Mouse (Mus musculus) liver, embryonic 14.5 days (tissue): ENCODE measurements around the gene Smarcd3. TPM values are rescaled to one million over a fixed set of nuclear protein-coding genes. Genes with fewer than 3 reads are reported as not detected.
A peak's percentile ranks its signal among the peaks of the same experiment; 100 is the strongest.

Source experiments
- ATAC-seq: fragments of 200-750 bp; cut with Nextera tagmentation; 2 replicates; pipeline ENCODE4 v1.8.0; 2017; ENCODE audit warnings: moderate number of reproducible peaks, mild to moderate bottlenecking, moderate library complexity; ENCODE audit not compliant: insufficient read depth
- DNase-seq, 3 experiments: peaks; one replicate each; pipeline ENCODE4 v3.0.0-alpha.2; 2012 to 2013; ENCODE audit warnings: low read depth in 3 of 3, low spot score in 3 of 3
- H3K27ac ChIP-seq: fragments of 300-500 bp; sonication (generic); 2 replicates; pipeline ENCODE4 v1.5.1; 2014; ENCODE audit warnings: moderate library complexity, mild to moderate bottlenecking, control low read depth, inconsistent platforms
- H3K27me3 ChIP-seq: fragments of 300-500 bp; sonication (generic); 2 replicates; pipeline ENCODE4 v1.6.1; 2014; ENCODE audit warnings: mild to moderate bottlenecking, low read length, moderate library complexity; ENCODE audit not compliant: control insufficient read depth, insufficient read depth
- H3K36me3 ChIP-seq: fragments of 300-500 bp; sonication (generic); replicated peaks from 2 replicates; pipeline ENCODE4 v1.6.1; 2014; ENCODE audit warnings: low read depth; ENCODE audit not compliant: control insufficient read depth, insufficient read depth
- H3K4me1 ChIP-seq, 2 experiments: fragments of 200-500 bp in 1 of 2; fragments of 300-500 bp in 1 of 2; sonication (generic) in 1 of 2; replicated peaks; 2 replicates each; pipeline ENCODE4 v1.6.1; 2012 to 2014; ENCODE audit warnings: antibody characterized with exemption in 1 of 2, inconsistent platforms in 1 of 2, low read length in 1 of 2; ENCODE audit not compliant: control insufficient read depth in 2 of 2, insufficient read depth in 2 of 2
- H3K4me2 ChIP-seq: fragments of 300-500 bp; sonication (generic); 2 replicates; pipeline ENCODE4 v1.6.1; 2014; ENCODE audit warnings: low read depth, mild to moderate bottlenecking, control low read depth, moderate library complexity
- H3K4me3 ChIP-seq, 2 experiments: fragments of 200-500 bp in 1 of 2; fragments of 300-500 bp in 1 of 2; sonication (generic) in 1 of 2; 2 replicates each; pipeline ENCODE4 v1.5.1; 2012 to 2014; ENCODE audit warnings: low read depth in 2 of 2, low read length in 2 of 2, mild to moderate bottlenecking in 2 of 2, control low read depth in 1 of 2, inconsistent platforms in 1 of 2, moderate library complexity in 1 of 2; ENCODE audit not compliant: insufficient read depth in 1 of 2
- H3K9ac ChIP-seq: fragments of 300-500 bp; sonication (generic); replicated peaks from 2 replicates; pipeline ENCODE4 v1.6.1; 2014; ENCODE audit warnings: mild to moderate bottlenecking, control low read depth, moderate library complexity
- H3K9me3 ChIP-seq: fragments of 300-500 bp; sonication (generic); 2 replicates; pipeline ENCODE4 v1.6.1; 2016; ENCODE audit warnings: low read length, mixed read lengths; ENCODE audit not compliant: control insufficient read depth
- CTCF ChIP-seq: IDR thresholded peaks from 2 replicates; pipeline ENCODE4 v1.5.1; 2016; ENCODE audit warnings: antibody characterized with exemption, low read depth, control low read depth
- EP300 ChIP-seq: IDR thresholded peaks from 2 replicates; pipeline ENCODE4 v1.6.1; 2016; ENCODE audit warnings: antibody characterized with exemption, low read depth
- WGBS: fragments of 180-500 bp; shearing (Covaris S2); extraction: QIAGEN DNeasy Blood & Tissue Kit; methylation state at CpG from one replicate; pipeline ENCODE4 v1.1.7; 2014; ENCODE audit not compliant: insufficient replicate concordance; 5-methylcytosine and 5-hydroxymethylcytosine counted together
- polyA plus RNA-seq, 2 experiments: library from polyadenylated mRNA; depleted of rRNA in 1 of 2; stranded (reverse) in 1 of 2; unstranded in 1 of 2; fragments of >200 nt; fragmentation: Nextera tagmentation in 1 of 2; extraction: Ambion mirVana in 1 of 2; gene quantifications; 2 replicates each; pipeline versions ENCODE4 v1.2.1 to v1.2.3; 2012 to 2014

Smarcd3 gene
- polyA plus RNA-seq, 2 experiments = 0.95 to 1.1 TPM

GRCm38 (mm10) chr5:24594346-24594745, 29.9 kb downstream of the Smarcd3 start:
- TF ChIP-seq EP300 (no peak), CTCF (no peak)
- no peaks in the 10 kb centered on the region for H3K9me3 ChIP-seq
- H3K27me3 ChIP-seq = peaks cover 25% of the 10 kb centered on the region
- no peak overlapping the region for H3K27ac ChIP-seq
- H3K4me1 ChIP-seq = peaks cover 0 to 3% of the 10 kb centered on the region in 2 experiments; a peak in 1 of 4 replicates
- H3K4me3 ChIP-seq = no peak overlapping the region
- no peaks in the 10 kb centered on the region; the same call in 1 of the 2 replicates for H3K36me3 ChIP-seq
- H3K9ac ChIP-seq = no peak overlapping the region
- ATAC-seq (no peak), DNase-seq (no peak)
- no peak overlapping the region for H3K4me2 ChIP-seq
- 67% methylated on average over 5 of the region's 5 CpGs for WGBS

DNA sequence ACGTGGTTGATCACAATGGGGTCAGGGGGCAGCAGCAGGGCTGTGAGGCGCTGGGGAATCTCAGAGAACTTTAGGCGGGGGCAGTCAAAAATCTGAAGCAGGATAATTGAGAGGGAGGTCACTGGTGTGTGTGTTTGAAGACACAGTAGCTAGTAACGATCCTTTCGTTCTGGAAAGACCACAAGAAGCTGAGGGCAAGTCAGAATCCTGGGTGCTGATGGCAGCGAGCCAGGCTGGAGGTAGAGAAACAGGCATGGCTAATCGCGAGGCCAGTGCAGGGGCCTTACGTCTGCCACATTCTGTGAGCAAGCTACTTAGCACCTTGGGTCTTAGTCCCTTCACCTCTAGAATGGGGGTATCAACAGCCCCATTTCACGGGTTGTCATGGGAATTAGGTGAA, 30.3 kb downstream of the Smarcd3 start:
- Histone ChIP-seq H3K27me3 (peaks cover 21% of the 10 kb centered on the region), H3K4me2 (no peak overlapping the region), H3K4me1 (peaks cover 0 to 3% of the 10 kb centered on the region in 2 experiments; a peak in 1 of 4 replicates), H3K27ac (no peak overlapping the region), H3K4me3 (no peak overlapping the region), H3K9me3 (no peaks in the 10 kb centered on the region), H3K9ac (no peak overlapping the region), H3K36me3 (no peaks in the 10 kb centered on the region; the same call in 1 of the 2 replicates)
- ATAC-seq (no peak), DNase-seq (no peak)
- 71% methylated on average over 10 of the region's 10 CpGs for WGBS
- TF ChIP-seq CTCF = no peak
- TF ChIP-seq EP300 = no peak

DNA sequence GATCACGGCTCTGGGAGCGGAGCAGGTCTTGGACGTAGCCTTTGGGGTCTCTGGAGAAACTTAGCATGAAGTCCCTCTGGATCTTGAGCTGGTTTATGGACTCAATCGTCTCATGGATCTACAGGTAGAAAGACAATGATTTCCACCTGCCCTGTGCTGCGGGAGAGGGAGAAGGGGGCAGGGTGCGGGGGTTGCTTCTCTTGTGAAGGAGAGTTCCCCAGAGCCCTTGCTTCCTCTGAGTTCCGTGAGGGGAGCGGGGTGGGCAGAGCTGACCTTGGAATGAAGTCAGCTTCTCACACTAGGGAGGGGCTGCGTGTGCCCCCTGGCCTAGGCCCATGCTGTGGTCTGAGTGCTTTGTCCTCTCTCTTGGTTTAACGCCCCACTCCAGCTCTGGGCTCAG, 31.0 kb downstream of the Smarcd3 start:
- H3K4me3 ChIP-seq = no peak overlapping the region
- no peak for DNase-seq
- H3K4me2 ChIP-seq = no peak overlapping the region
- no peak overlapping the region for H3K9ac ChIP-seq
- H3K9me3 ChIP-seq = no peaks in the 10 kb centered on the region
- 72% methylated on average over 10 of the region's 10 CpGs for WGBS
- TF ChIP-seq EP300 (no peak), CTCF (no peak)
- no peak for ATAC-seq
- peaks cover 0 to 3% of the 10 kb centered on the region in 2 experiments; a peak in 1 of 4 replicates for H3K4me1 ChIP-seq
- peaks cover 14% of the 10 kb centered on the region for H3K27me3 ChIP-seq
- peaks cover 3% of the 10 kb centered on the region; the same call in 1 of the 2 replicates for H3K36me3 ChIP-seq
- H3K27ac ChIP-seq = no peak overlapping the region

GRCm38 (mm10) chr5:24592471-24593160, 31.6 kb downstream of the Smarcd3 start:
- Histone ChIP-seq H3K4me3 (no peak overlapping the region), H3K9me3 (no peaks in the 10 kb centered on the region), H3K9ac (no peak overlapping the region), H3K27me3 (peaks cover 9% of the 10 kb centered on the region), H3K36me3 (peaks cover 5% of the 10 kb centered on the region; the same call in 1 of the 2 replicates), H3K4me2 (no peak overlapping the region), H3K4me1 (peaks cover 3 to 5% of the 10 kb centered on the region in 2 experiments; a peak in 2 of 4 replicates), H3K27ac (no peak overlapping the region)
- DNase-seq = no peak
- no peak for ATAC-seq
- WGBS = 34% methylated on average over 21 of the region's 21 CpGs
- TF ChIP-seq CTCF (no peak), EP300 (no peak)

GRCm38 (mm10) chr5:24591796-24592470, 32.3 kb downstream of the Smarcd3 start:
- TF ChIP-seq EP300 = no peak
- no peak for TF ChIP-seq CTCF
- Histone ChIP-seq H3K9ac (no peak overlapping the region), H3K9me3 (no peaks in the 10 kb centered on the region), H3K4me1 (peaks cover 3 to 8% of the 10 kb centered on the region in 2 experiments; a peak in 2 of 4 replicates), H3K36me3 (peaks cover 5% of the 10 kb centered on the region; the same call in 1 of the 2 replicates), H3K27me3 (peaks cover 9% of the 10 kb centered on the region), H3K4me2 (peak overlapping the region; percentile 37), H3K27ac (no peak overlapping the region), H3K4me3 (no peak overlapping the region)
- ATAC-seq (no peak), DNase-seq (no peak)
- WGBS = 19% methylated on average over 24 of the region's 24 CpGs
